In the genomic region with DNA sequence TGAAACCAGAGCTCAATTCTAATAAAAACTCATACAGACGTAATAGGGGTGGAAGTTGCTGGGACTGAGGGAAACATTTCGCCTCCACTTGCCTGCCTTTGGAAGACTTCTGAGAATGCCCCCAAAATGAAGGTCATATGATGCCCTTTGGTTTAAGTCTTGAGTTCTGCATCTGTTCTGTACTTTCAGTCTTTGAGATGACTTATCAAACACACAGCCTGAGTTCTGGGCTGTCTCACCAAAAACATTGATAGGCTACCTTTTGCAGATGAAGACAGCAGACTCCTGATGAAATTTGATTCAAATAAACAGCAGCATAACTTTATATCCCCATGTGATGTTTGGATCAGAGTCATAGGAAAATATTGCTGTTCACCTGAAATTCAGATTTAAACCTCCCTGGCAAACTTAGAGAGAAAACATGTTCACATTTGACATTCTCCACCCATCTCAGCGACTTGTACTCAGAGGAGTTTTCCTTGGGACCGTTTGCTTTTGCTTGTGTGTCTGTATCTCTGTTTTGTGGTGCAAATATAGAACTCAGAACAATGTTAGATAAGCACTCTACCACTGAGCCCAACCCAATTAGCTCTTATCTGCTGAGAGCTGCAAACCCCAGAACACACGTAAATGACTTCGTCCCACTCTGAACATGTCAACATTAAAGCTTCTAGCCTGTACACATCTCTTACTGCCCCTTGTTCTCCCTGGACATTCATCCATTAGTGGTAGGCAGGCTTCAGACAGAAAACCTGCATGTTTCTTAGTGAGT, we compare ENCODE assay signal across 13 mouse cellular contexts.
DNase-seq lines count a peak whose midpoint lies in the region; ATAC-seq and TF ChIP-seq lines count a peak whose summit lies in the region.
"Had no signal": no experiment of that assay in that cellular context is flagged by ENCODE, and none has a peak within 500 bp of the region (broad histone marks: within the 10 kb centered on the region; RNA-seq: fewer than 3 reads in every experiment).

No protein-coding gene starts in this region.

- WGBS in heart, postnatal 0 days = 30% methylated on average over 6 of the region's 6 CpGs

- no peak for DNase-seq in heart, postnatal 0 days (ENCODE audit: low spot score)
- no peak for DNase-seq in heart, adult 8-10 months (ENCODE audit: low spot score)
- DNase-seq in c-Kit-negative CD71-positive TER-119-positive erythroid progenitor cells, embryonic 14.5 days (ENCODE audit: low read depth, low spot score) = peak; percentile 8
- DNase-seq in adrenal gland, postnatal 25 days = no peak
- no peak for DNase-seq in gastrocnemius, postnatal 25 days
- DNase-seq: adrenal gland, postnatal 10 days; kidney, postnatal 4 days; right cerebral cortex, postnatal 25 days had no signal

- no peaks in the 10 kb centered on the region for H3K36me3 ChIP-seq in heart, postnatal 0 days (replicated peaks; ENCODE audit: control insufficient read depth, insufficient read depth, low read length)
- H3K36me3 ChIP-seq: hindbrain, embryonic 15.5 days had no signal

- ATAC-seq in heart, postnatal 0 days (ENCODE audit: insufficient read depth, low read depth) = no peak
- ATAC-seq in erythroid progenitor cell, adult 5-6 weeks (replicated peaks; ENCODE audit: low FRiP score, poor library complexity, severe bottlenecking) = peak; percentile 64
- ATAC-seq in megakaryocyte-erythroid progenitor cell, adult 5-6 weeks (replicated peaks; ENCODE audit: low FRiP score, low TSS enrichment, poor library complexity, severe bottlenecking) = peak; percentile 77
- no peak for ATAC-seq in megakaryocyte, adult 5-6 weeks (ENCODE audit: poor library complexity, severe bottlenecking)
- ATAC-seq: midbrain, embryonic 16.5 days had no signal

- H3K4me1 ChIP-seq in heart, postnatal 0 days (ENCODE audit: control insufficient read depth, insufficient read depth) = peaks cover 21% of the 10 kb centered on the region
- H3K4me1 ChIP-seq: hindbrain, embryonic 15.5 days had no signal

- no peak for TF ChIP-seq CTCF in heart, postnatal 0 days (IDR thresholded peaks at IDR 0.05; ENCODE audit: low read depth)

- H3K9ac ChIP-seq in heart, postnatal 0 days (replicated peaks; ENCODE audit: low read depth, low read length) = no peak overlapping the region
- H3K9ac ChIP-seq: hindbrain, embryonic 15.5 days had no signal

- no peaks in the 10 kb centered on the region for H3K27me3 ChIP-seq in heart, postnatal 0 days (ENCODE audit: control insufficient read depth, insufficient read depth, low read length)
- H3K27me3 ChIP-seq: hindbrain, embryonic 15.5 days had no signal

- H3K9me3 ChIP-seq in heart, postnatal 0 days (replicated peaks; ENCODE audit: control insufficient read depth, low read length) = no peaks in the 10 kb centered on the region
- H3K9me3 ChIP-seq: hindbrain, embryonic 15.5 days had no signal

- no peak overlapping the region for H3K4me2 ChIP-seq in heart, postnatal 0 days (ENCODE audit: low read depth, low read length)
- H3K4me2 ChIP-seq: hindbrain, embryonic 15.5 days had no signal

- peak overlapping the region; percentile 27; the same call in 1 of the 2 replicates for H3K27ac ChIP-seq in heart, postnatal 0 days (ENCODE audit: low read depth)
- H3K27ac ChIP-seq: hindbrain, embryonic 15.5 days had no signal

- no peak overlapping the region for H3K4me3 ChIP-seq in heart, postnatal 0 days (ENCODE audit: low read depth, low read length)
- H3K4me3 ChIP-seq: hindbrain, embryonic 15.5 days had no signal

- TF ChIP-seq EP300 in heart, postnatal 0 days (IDR thresholded peaks at IDR 0.05; ENCODE audit: low read depth) = no peak

Comparison
In these comparisons a context has a peak if more than half of its experiments do, and no peak if none do; other contexts are left out.
1. ATAC-seq: peak in erythroid progenitor cell, adult 5-6 weeks (single experiment) and megakaryocyte-erythroid progenitor cell, adult 5-6 weeks (single experiment); none in heart, postnatal 0 days (single experiment) and megakaryocyte, adult 5-6 weeks (single experiment).